Mouse (Mus musculus): ENCODE measurements around the gene Abcc12. TPM values are rescaled to one million over a fixed set of nuclear protein-coding genes. Genes with fewer than 3 reads are reported as not detected.

Gene Abcc12
- total and polyA plus RNA-seq, 3 experiments: not detected

DNA sequence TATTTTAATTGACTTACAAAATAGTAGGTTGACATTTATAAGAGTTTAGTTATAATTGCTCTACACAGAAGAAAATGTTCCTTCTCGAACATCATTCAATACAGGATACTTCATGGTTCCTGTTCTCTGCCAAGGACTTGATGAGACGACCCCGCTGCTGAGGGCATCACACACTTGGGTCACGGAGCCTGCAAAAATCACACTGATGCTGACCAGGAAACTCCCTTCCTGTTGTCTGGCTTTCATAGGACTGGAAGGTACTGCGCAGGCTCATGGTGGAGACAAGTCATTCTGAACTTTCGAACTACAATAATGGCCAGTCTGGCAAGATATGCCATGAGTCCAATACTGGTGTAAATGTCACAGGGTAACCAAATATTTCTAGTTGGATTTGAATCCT is 95.1 kb downstream of the Abcc12 start:
- no peak overlapping the region for H3K4me3 ChIP-seq (replicated peaks in 1 of 3; ENCODE audit: low read depth in 2 of 3, low read length in 2 of 3, poor library complexity in 1 of 3)
- no peaks in the 10 kb centered on the region for H3K9me3 ChIP-seq (replicated peaks; ENCODE audit: low read length)
- H3K27me3 ChIP-seq (replicated peaks): peaks cover 2% of the 10 kb centered on the region
- dilution Hi-C loops (cut with MboI; ENCODE audit: extremely low pct_ligation_motif_present, extremely low pct_unique_long_range_greater_than_20kb, low sequenced_read_pairs) (no loop called here), in situ Hi-C loops (cut with MboI; ENCODE audit: low pct_ligation_motif_present, low pct_unique_long_range_greater_than_20kb, low sequenced_read_pairs) (no loop called here)
- H3K9ac ChIP-seq (ENCODE audit: insufficient read depth, low read depth): no peak overlapping the region
- H3K36me3 ChIP-seq (replicated peaks in 1 of 2; ENCODE audit: control insufficient read depth in 1 of 2, insufficient read depth in 1 of 2, low read length in 1 of 2): no peaks in the 10 kb centered on the region
- no peak for DNase-seq (ENCODE audit: extremely low read depth)
- TF ChIP-seq IRF4 (IDR thresholded peaks at IDR 0.05; ENCODE audit: low read depth, low read length) (no peak), NRF1 (IDR thresholded peaks at IDR 0.05; ENCODE audit: low read depth, low read length) (0 out of 2 replicates have a peak, but pooled peaks have one; percentile 14), EP300 (IDR thresholded peaks at IDR 0.05; ENCODE audit: low read length) (no peak)
- no peak overlapping the region for H3K4me2 ChIP-seq (ENCODE audit: insufficient read depth, low read depth, poor library complexity, severe bottlenecking)
- peaks cover 0 to 4% of the 10 kb centered on the region in 2 experiments; a peak in 2 of 4 replicates for H3K4me1 ChIP-seq (ENCODE audit: control insufficient read depth in 1 of 2, insufficient read depth in 2 of 2)
- H3K79me2 ChIP-seq (replicated peaks; ENCODE audit: control insufficient read depth, extremely low read depth, insufficient read depth, poor library complexity, severe bottlenecking): no peaks in the 10 kb centered on the region
- H3K27ac ChIP-seq (ENCODE audit: insufficient read depth, low read depth): no peak overlapping the region

DNA sequence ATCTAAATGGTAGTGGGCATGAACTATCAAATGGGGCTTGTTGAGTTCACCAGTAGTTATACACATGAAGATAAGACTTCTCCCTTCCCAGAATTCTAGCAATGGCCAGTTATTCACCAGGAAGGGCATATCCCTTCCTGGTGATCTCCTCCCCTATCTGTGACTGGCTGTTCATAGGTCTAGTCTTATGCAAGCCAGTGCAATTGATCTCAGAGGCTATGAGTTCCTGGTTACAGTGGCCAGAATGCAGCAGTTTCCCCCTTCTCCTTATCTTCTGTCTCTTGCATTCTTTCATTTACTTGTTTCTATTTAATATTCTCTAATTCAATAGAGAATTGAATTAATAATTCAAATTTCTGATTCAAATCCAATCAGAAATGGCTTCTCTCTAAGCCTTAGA is 96.2 kb downstream of the Abcc12 start:
- no peak overlapping the region for H3K9ac ChIP-seq (ENCODE audit: insufficient read depth, low read depth)
- no peak overlapping the region for H3K4me3 ChIP-seq (replicated peaks in 1 of 3; ENCODE audit: low read depth in 2 of 3, low read length in 2 of 3, poor library complexity in 1 of 3)
- no peak for DNase-seq (ENCODE audit: extremely low read depth)
- dilution Hi-C loops (cut with MboI; ENCODE audit: extremely low pct_ligation_motif_present, extremely low pct_unique_long_range_greater_than_20kb, low sequenced_read_pairs): no loop called here
- H3K79me2 ChIP-seq (replicated peaks; ENCODE audit: control insufficient read depth, extremely low read depth, insufficient read depth, poor library complexity, severe bottlenecking): no peaks in the 10 kb centered on the region
- no peaks in the 10 kb centered on the region for H3K9me3 ChIP-seq (replicated peaks; ENCODE audit: low read length)
- H3K4me1 ChIP-seq (ENCODE audit: control insufficient read depth in 1 of 2, insufficient read depth in 2 of 2): peaks cover 0 to 4% of the 10 kb centered on the region in 2 experiments; a peak in 2 of 4 replicates
- H3K27ac ChIP-seq (ENCODE audit: insufficient read depth, low read depth): no peak overlapping the region
- peak overlapping the region; percentile 5; the same call in 1 of the 2 replicates for H3K4me2 ChIP-seq (ENCODE audit: insufficient read depth, low read depth, poor library complexity, severe bottlenecking)
- TF ChIP-seq HCFC1 (IDR thresholded peaks at IDR 0.05; ENCODE audit: low read depth, low read length): no peak
- no peak for TF ChIP-seq E2F4 (IDR thresholded peaks at IDR 0.05; ENCODE audit: insufficient replicate concordance, low read depth, low read length)
- TF ChIP-seq RAD21 (IDR thresholded peaks at IDR 0.05; ENCODE audit: low read depth, low read length): no peak
- TF ChIP-seq IRF4 (IDR thresholded peaks at IDR 0.05; ENCODE audit: low read depth, low read length): no peak
- TF ChIP-seq UBTF (IDR thresholded peaks at IDR 0.05; ENCODE audit: low read depth, low read length): no peak
- TF ChIP-seq MXI1 (IDR thresholded peaks at IDR 0.05; ENCODE audit: low read depth, low read length): no peak
- TF ChIP-seq ETS1 (conservative IDR thresholded peaks at IDR 0.05; ENCODE audit: low read depth, low read length): no peak
- TF ChIP-seq ZNF384 (IDR thresholded peaks at IDR 0.05; ENCODE audit: low read depth, low read length): no peak
- no peak for TF ChIP-seq CHD2 (IDR thresholded peaks at IDR 0.05; ENCODE audit: low read length)
- TF ChIP-seq MAFK (IDR thresholded peaks at IDR 0.05; ENCODE audit: insufficient replicate concordance, low read length): no peak
- TF ChIP-seq MEF2A (IDR thresholded peaks at IDR 0.05; ENCODE audit: borderline replicate concordance, low read depth, low read length): no peak
- TF ChIP-seq JUND (conservative IDR thresholded peaks at IDR 0.05; ENCODE audit: low read depth, low read length): no peak
- no peak for TF ChIP-seq SIN3A (IDR thresholded peaks at IDR 0.05; ENCODE audit: low read length)
- TF ChIP-seq ZKSCAN1 (IDR thresholded peaks at IDR 0.05; ENCODE audit: borderline replicate concordance, low read depth, low read length): no peak
- TF ChIP-seq ZMIZ1 (IDR thresholded peaks at IDR 0.05; ENCODE audit: low read depth, low read length): no peak
- TF ChIP-seq ZC3H11A (IDR thresholded peaks at IDR 0.05; ENCODE audit: low read depth, low read length): no peak
- TF ChIP-seq TCF12 (IDR thresholded peaks at IDR 0.05; ENCODE audit: low read depth, low read length): no peak
- no peak for TF ChIP-seq JUN (IDR thresholded peaks at IDR 0.05; ENCODE audit: insufficient read depth, low read depth, low read length)
- no peak for TF ChIP-seq NELFE (IDR thresholded peaks at IDR 0.05; ENCODE audit: low read depth, low read length)
- TF ChIP-seq POLR2AphosphoS2 (IDR thresholded peaks at IDR 0.05; ENCODE audit: low read depth, low read length): no peak
- H3K36me3 ChIP-seq (replicated peaks in 1 of 2; ENCODE audit: control insufficient read depth in 1 of 2, insufficient read depth in 1 of 2, low read length in 1 of 2): no peaks in the 10 kb centered on the region
- in situ Hi-C loops (cut with MboI; ENCODE audit: low pct_ligation_motif_present, low pct_unique_long_range_greater_than_20kb, low sequenced_read_pairs): no loop called here
- H3K27me3 ChIP-seq (replicated peaks): peaks cover 2% of the 10 kb centered on the region
